Mouse (Mus musculus) liver, adult 2 months (tissue): ENCODE data around the gene Ltb4r1.

Experiments
- CTCF ChIP-seq: fragments of 200-500 bp; IDR thresholded peaks from 2 replicates; pipeline ENCODE4 v1.5.1; 2011; ENCODE audit warnings: low read depth, low read length, control low read depth
- POLR2A ChIP-seq: fragments of 200-500 bp; IDR thresholded peaks from 2 replicates; pipeline ENCODE4 v1.6.1; 2011; ENCODE audit warnings: low read length, control low read depth; ENCODE audit not compliant: insufficient read depth; ENCODE audit errors: extremely low read depth

DNA sequence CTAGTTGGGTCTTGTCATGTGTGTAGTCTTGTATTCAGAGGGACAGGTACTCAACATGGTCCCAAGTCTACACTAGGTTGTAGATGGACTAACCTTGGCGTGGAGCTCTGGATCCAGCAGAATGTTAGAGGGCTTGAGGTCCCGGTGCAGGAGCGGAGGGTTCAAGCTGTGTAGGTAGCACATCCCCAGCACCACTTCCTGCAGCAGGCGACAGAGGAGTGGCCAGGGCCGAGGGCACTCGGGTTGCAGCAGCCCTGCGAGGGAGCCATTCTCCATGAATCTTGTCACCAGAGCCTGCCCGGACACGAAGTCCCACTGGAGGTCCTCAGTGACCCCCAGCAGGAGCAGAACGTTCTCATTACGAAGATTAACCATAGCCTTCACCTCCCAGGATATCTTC, 22.0 kb downstream of the Ltb4r1 start:
- TF ChIP-seq CTCF, result no peak
- no peak for TF ChIP-seq POLR2A
